Mouse (Mus musculus): ENCODE measurements around the gene Jade2. TPM values are rescaled to one million over a fixed set of nuclear protein-coding genes. Genes with fewer than 3 reads are reported as not detected.

The Jade2 gene
- polyA plus RNA-seq (2012; ENCODE audit: insufficient read depth, insufficient read length, missing spikeins), result 1.9 and 2.6 TPM in 2 replicates

DNA sequence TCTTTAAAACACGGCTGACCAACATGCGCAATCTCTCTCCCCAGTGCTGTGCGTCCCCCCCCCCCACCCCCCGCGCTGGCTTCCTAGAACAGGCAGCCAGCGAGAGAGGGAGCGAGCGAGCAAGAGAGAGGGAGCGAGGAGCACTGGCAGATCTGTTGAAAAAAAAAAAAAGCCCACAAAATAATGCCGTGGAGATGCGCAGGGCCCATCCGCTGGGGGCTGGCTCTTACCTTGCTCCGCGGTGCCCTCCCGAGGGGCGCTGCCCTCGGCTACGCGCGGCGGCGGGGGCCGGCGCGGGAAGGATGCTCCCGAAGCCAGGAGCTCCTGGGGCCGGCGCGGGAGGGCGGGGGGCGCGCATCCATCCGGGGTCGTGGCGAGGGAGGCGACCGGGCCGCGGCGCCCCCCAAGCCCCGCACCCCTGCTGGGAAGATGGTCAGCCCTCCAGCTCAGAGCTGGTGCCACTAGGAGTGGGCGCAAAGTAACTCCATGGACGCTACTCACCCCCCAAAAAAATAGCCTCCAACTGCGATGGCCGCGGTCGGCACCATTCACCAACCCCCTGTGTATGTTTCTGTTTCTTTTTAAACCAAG lies at the start of gene Jade2:
Gene Jade2 (minus strand): TSS at position 573 of the 591 bp plus-strand sequence.
- Histone ChIP-seq H3K27ac (replicated peaks; ENCODE audit: low read depth, low read length) (peak within 1 kb of the TSS; percentile 92), H3K4me3 (ENCODE audit: insufficient read depth, low read depth, low read length) (peak within 1 kb of the TSS; percentile 85), H3K4me1 (ENCODE audit: control insufficient read depth, insufficient read depth, insufficient read length, low read length) (peaks cover 3% of the 10 kb centered on the region; the same call in 1 of the 2 replicates)

- Histone ChIP-seq H3K4me1 (ENCODE audit: control insufficient read depth, insufficient read depth, insufficient read length, low read length) (no peaks in the 10 kb centered on the region), H3K4me3 (ENCODE audit: insufficient read depth, low read depth, low read length) (no peak overlapping the region), H3K27ac (replicated peaks; ENCODE audit: low read depth, low read length) (no peak overlapping the region)
Measured at GRCm38 (mm10) chr11:51904224-51904623, 46.8 kb upstream of the Jade2 start.

GRCm38 (mm10) chr11:51899691-51900090 lies 42.2 kb upstream of the Jade2 start:
- Histone ChIP-seq H3K4me1 (ENCODE audit: control insufficient read depth, insufficient read depth, insufficient read length, low read length) (peaks cover 10% of the 10 kb centered on the region), H3K4me3 (ENCODE audit: insufficient read depth, low read depth, low read length) (no peak overlapping the region), H3K27ac (replicated peaks; ENCODE audit: low read depth, low read length) (no peak overlapping the region)

- Histone ChIP-seq H3K27ac (replicated peaks; ENCODE audit: low read depth, low read length) (peak overlapping the region; percentile 81), H3K4me3 (ENCODE audit: insufficient read depth, low read depth, low read length) (peak overlapping the region; percentile 0; the same call in 1 of the 2 replicates), H3K4me1 (ENCODE audit: control insufficient read depth, insufficient read depth, insufficient read length, low read length) (peaks cover 10% of the 10 kb centered on the region)
Measured at GRCm38 (mm10) chr11:51898326-51899080, 41.0 kb upstream of the Jade2 start.

GRCm38 (mm10) chr11:51897311-51897710 lies 39.9 kb upstream of the Jade2 start:
- Histone ChIP-seq H3K27ac (replicated peaks; ENCODE audit: low read depth, low read length) (peak overlapping the region; percentile 93), H3K4me1 (ENCODE audit: control insufficient read depth, insufficient read depth, insufficient read length, low read length) (peaks cover 10% of the 10 kb centered on the region), H3K4me3 (ENCODE audit: insufficient read depth, low read depth, low read length) (peak overlapping the region; percentile 34)

GRCm38 (mm10) chr11:51896012-51896411 lies 38.6 kb upstream of the Jade2 start:
- Histone ChIP-seq H3K27ac (replicated peaks; ENCODE audit: low read depth, low read length) (no peak overlapping the region), H3K4me3 (ENCODE audit: insufficient read depth, low read depth, low read length) (no peak overlapping the region), H3K4me1 (ENCODE audit: control insufficient read depth, insufficient read depth, insufficient read length, low read length) (peaks cover 10% of the 10 kb centered on the region)

GRCm38 (mm10) chr11:51885681-51886080 lies 28.2 kb upstream of the Jade2 start:
- Histone ChIP-seq H3K4me1 (ENCODE audit: control insufficient read depth, insufficient read depth, insufficient read length, low read length) (no peaks in the 10 kb centered on the region; the same call in 1 of the 2 replicates), H3K4me3 (ENCODE audit: insufficient read depth, low read depth, low read length) (no peak overlapping the region), H3K27ac (replicated peaks; ENCODE audit: low read depth, low read length) (no peak overlapping the region)

GRCm38 (mm10) chr11:51884092-51884491 lies 26.6 kb upstream of the Jade2 start:
- no peak overlapping the region for H3K27ac ChIP-seq (replicated peaks; ENCODE audit: low read depth, low read length)
- H3K4me3 ChIP-seq (ENCODE audit: insufficient read depth, low read depth, low read length), result no peak overlapping the region
- no peaks in the 10 kb centered on the region for H3K4me1 ChIP-seq (ENCODE audit: control insufficient read depth, insufficient read depth, insufficient read length, low read length)

- Histone ChIP-seq H3K27ac (replicated peaks; ENCODE audit: low read depth, low read length) (no peak overlapping the region), H3K4me3 (ENCODE audit: insufficient read depth, low read depth, low read length) (no peak overlapping the region), H3K4me1 (ENCODE audit: control insufficient read depth, insufficient read depth, insufficient read length, low read length) (no peaks in the 10 kb centered on the region)
Measured at GRCm38 (mm10) chr11:51883670-51884069, 26.2 kb upstream of the Jade2 start.

- Histone ChIP-seq H3K4me3 (ENCODE audit: insufficient read depth, low read depth, low read length) (no peak overlapping the region), H3K4me1 (ENCODE audit: control insufficient read depth, insufficient read depth, insufficient read length, low read length) (no peaks in the 10 kb centered on the region; the same call in 1 of the 2 replicates), H3K27ac (replicated peaks; ENCODE audit: low read depth, low read length) (no peak overlapping the region)
Measured at GRCm38 (mm10) chr11:51881776-51882175, 24.3 kb upstream of the Jade2 start.

DNA sequence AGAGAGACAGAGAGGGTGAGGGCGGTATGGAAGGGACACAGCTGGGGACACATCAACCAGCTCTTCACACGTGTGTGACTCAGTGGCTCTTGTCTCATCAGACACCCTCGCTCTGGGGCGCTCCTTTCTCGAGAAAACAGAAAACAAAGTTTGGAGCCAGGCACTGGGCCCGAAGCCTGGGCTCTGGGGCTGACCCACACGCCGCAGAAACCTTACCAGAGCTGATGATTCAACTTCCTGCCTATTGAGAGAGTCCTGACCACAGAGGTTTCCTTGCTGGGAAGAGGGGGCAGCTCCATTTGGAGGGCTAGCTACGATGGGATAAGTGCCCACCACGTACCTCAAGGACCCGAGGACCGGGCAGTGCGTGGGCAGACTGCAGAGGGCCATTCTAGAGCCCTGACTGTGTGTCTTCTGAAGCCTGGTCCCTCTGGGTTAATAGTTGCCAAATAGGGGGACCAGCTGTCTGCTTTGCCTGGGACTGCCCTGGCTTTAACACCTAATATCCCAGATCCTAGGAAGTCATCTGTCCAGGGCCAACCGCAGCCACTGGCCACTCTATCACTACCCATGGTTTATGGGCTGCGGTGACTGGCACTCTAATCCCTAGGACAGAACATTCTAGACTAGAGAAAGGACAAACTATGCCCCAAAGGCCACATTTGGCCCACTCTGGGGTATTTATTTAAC lies 23.7 kb upstream of the Jade2 start:
- Histone ChIP-seq H3K4me3 (ENCODE audit: insufficient read depth, low read depth, low read length) (no peak overlapping the region), H3K4me1 (ENCODE audit: control insufficient read depth, insufficient read depth, insufficient read length, low read length) (no peaks in the 10 kb centered on the region; the same call in 1 of the 2 replicates), H3K27ac (replicated peaks; ENCODE audit: low read depth, low read length) (no peak overlapping the region)

DNA sequence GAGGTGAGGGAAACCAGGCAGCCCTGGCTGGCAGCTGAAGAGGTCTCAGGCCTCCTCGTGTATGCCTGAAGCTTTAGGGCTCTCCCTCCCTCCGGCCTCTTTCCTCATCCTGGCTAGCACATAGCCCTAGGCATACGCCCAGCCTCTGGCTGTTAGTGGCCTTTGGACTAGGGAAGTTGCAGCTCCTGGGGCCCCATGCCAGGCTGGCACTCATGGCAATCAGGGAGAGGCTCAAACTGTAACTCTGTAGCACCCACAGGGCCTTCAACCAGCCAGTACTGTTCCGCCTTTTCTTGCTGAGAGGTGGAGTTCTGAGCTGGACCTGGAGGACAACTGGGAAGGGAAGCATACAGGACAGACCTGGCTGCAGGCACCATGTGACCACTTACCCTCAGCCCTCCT lies 19.5 kb upstream of the Jade2 start:
- no peak overlapping the region for H3K27ac ChIP-seq (replicated peaks; ENCODE audit: low read depth, low read length)

DNA sequence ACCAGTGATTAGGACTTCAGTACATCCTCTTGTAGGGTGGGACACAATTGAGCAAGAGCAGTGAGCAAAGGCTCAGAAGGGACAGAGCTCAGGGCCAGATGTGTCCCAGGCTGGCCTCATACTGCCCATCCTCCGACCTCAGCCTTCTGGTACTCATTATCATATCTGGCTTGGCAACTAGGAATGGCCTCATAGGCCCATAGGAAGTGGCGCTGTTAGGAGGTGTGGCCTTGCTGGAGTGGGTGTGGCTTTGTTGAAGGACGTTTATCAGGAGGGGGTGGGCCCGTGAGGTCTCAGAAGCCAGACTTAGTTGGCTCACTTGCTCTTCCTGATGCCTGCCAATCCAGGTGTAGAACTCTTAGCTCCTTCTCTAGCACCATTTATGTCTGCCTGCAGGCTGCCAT lies 18.3 kb upstream of the Jade2 start:
- no peak overlapping the region for H3K27ac ChIP-seq (replicated peaks; ENCODE audit: low read depth, low read length)
- peaks cover 6% of the 10 kb centered on the region for H3K4me1 ChIP-seq (ENCODE audit: control insufficient read depth, insufficient read depth, insufficient read length, low read length)
- no peak overlapping the region for H3K4me3 ChIP-seq (ENCODE audit: insufficient read depth, low read depth, low read length)

More for the DNA sequence above, 19.5 kb upstream of the Jade2 start:
- Histone ChIP-seq H3K4me3 (ENCODE audit: insufficient read depth, low read depth, low read length) (no peak overlapping the region), H3K4me1 (ENCODE audit: control insufficient read depth, insufficient read depth, insufficient read length, low read length) (peaks cover 6% of the 10 kb centered on the region)

DNA sequence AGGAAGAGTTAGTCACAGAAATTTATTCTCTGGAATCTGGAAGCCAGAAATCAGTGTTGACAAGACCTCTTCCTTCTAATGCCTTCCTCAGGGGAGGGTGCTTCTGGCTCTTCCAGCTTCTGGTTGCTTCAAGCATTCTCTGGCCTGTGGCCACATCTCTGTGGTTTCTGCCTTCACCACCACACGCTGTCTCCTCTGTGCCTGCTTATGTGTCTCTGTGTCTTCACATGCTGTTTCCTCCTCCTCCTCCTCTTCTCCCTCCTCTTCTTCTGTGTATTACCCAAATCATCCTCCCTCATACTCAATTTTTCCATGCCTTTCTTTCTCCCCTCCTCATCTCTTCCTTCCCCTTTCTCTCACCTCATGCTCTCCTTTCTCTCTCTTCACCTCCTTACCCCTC lies 17.6 kb upstream of the Jade2 start:
- no peak overlapping the region for H3K27ac ChIP-seq (replicated peaks; ENCODE audit: low read depth, low read length)
- H3K4me3 ChIP-seq (ENCODE audit: insufficient read depth, low read depth, low read length), result no peak overlapping the region
- peaks cover 6% of the 10 kb centered on the region for H3K4me1 ChIP-seq (ENCODE audit: control insufficient read depth, insufficient read depth, insufficient read length, low read length)

- Histone ChIP-seq H3K27ac (replicated peaks; ENCODE audit: low read depth, low read length) (no peak overlapping the region), H3K4me1 (ENCODE audit: control insufficient read depth, insufficient read depth, insufficient read length, low read length) (peaks cover 6% of the 10 kb centered on the region), H3K4me3 (ENCODE audit: insufficient read depth, low read depth, low read length) (no peak overlapping the region)
Measured at GRCm38 (mm10) chr11:51874266-51875036, 17.0 kb upstream of the Jade2 start.

Measured in brown adipose tissue, adult 24 weeks (tissue).